ENCODE assay signal across 8 mouse cellular contexts in the genomic region with DNA sequence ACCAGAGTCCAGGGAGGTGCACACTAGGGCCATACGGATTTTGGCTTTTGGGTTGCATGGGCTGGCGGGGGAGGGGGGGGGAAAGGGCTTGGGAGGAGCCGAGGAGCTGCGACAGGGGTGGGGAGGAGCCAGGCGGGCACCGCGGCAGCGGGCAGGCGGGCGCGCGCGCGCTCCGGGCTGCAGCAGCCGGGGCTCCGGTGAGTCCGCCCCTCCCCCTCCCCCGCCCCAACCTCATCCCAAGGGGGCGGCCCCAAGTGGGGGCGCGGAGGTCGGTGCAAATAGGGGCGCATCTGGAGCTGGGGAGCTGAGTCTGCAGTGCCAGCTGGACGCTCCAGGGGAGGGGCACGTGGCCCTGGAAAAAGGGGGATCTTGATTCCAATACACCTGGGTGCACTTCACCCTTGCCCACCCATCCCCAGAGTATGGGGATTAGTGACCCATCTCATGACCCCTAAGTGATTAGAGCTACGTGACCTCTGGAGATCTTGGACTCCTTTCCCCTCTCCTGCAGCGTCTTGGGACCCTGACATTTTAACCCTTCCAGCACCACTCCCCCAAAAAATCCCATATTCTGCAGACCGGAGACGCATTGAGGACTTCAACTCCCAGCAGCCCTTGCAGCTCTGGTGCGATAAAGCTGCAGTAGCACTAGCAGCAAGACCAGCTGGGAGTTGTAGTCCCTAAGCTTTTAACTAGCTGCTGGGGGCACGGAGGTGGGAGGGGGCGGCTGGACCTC. TPM values are rescaled to one million over a fixed set of nuclear protein-coding genes. Genes with fewer than 3 reads are reported as not detected.
DNase-seq lines count a peak whose midpoint lies in the region; ATAC-seq lines count a peak whose summit lies in the region.

A gene (plus strand): TSS at position 123 of the 736 bp plus-strand sequence.

- WGBS in hindbrain, embryonic 14.5 days = under 1% methylated on average over 31 of the region's 33 CpGs

- H3K27ac ChIP-seq in hindbrain, embryonic 14.5 days = peak within 1 kb of the TSS; percentile 71

- peak; percentile 88 for ATAC-seq in hindbrain, embryonic 14.5 days (ENCODE audit: low FRiP score)

- H3K9me3 ChIP-seq in hindbrain, embryonic 14.5 days (ENCODE audit: control insufficient read depth, low read length) = no peaks in the 10 kb centered on the region

- peak; percentile 84 for DNase-seq in R1 (ENCODE audit: low read depth, low spot score)
- peak; percentile 90 to 91 for DNase-seq in cerebellum, postnatal 10 days
- peak; percentile 68 to 77 for DNase-seq in frontal cortex, postnatal 14 days (ENCODE audit: low spot score in 2 of 2)
- peak; percentile 82 for DNase-seq in hindbrain, embryonic 14.5 days (ENCODE audit: low spot score)
- DNase-seq in layer of hippocampus, postnatal 25 days (ENCODE audit: extremely low spot score in 1 of 2, low spot score in 1 of 2) = peak; percentile 60 to 64
- DNase-seq in lung, postnatal 10 days = peak; percentile 76
- peak; percentile 82 for DNase-seq in retina, embryonic 14.5 days (ENCODE audit: low spot score)
- peak; percentile 30 for DNase-seq in yolk sac, embryonic 10.5 days (ENCODE audit: low spot score)

- no peaks in the 10 kb centered on the region for H3K27me3 ChIP-seq in hindbrain, embryonic 14.5 days (ENCODE audit: control insufficient read depth, insufficient read depth, low read length)

- peaks cover 7% of the 10 kb centered on the region; the same call in 1 of the 2 replicates for H3K4me1 ChIP-seq in hindbrain, embryonic 14.5 days (replicated peaks; ENCODE audit: control insufficient read depth, insufficient read depth, low read length)

- peak within 1 kb of the TSS; percentile 97 for H3K4me2 ChIP-seq in hindbrain, embryonic 14.5 days (replicated peaks)

- H3K36me3 ChIP-seq in hindbrain, embryonic 14.5 days (replicated peaks; ENCODE audit: control insufficient read depth, insufficient read depth) = no peaks in the 10 kb centered on the region

- H3K4me3 ChIP-seq in hindbrain, embryonic 14.5 days (replicated peaks; ENCODE audit: low read length) = peak within 1 kb of the TSS; percentile 55

- H3K9ac ChIP-seq in hindbrain, embryonic 14.5 days = peak within 1 kb of the TSS; percentile 83

RNA-seq across cellular contexts. Expression of the gene that starts here (rescaled TPM):
- polyA plus RNA-seq in hindbrain, embryonic 14.5 days (2014; fragmentation: Nextera tagmentation; extraction: Ambion mirVana) = 61.8 and 70.8 TPM in 2 replicates
- total RNA-seq in layer of hippocampus, postnatal 25 days (2021) = 10 to 100 TPM; 91.3 to 92.1 TPM

Comparison
In these comparisons a context has a peak if more than half of its experiments do, and no peak if none do; other contexts are left out.
1. Peak in every context shown above with its lines: DNase-seq, ATAC-seq, H3K4me3 ChIP-seq and H3K27ac ChIP-seq.
2. DNase-seq: peak in every context shown above with its lines; median percentile 90 in cerebellum, postnatal 10 days; 84 in R1; 82 in hindbrain, embryonic 14.5 days; 82 in retina, embryonic 14.5 days; 76 in lung, postnatal 10 days; 72 in frontal cortex, postnatal 14 days; 62 in layer of hippocampus, postnatal 25 days; 30 in yolk sac, embryonic 10.5 days.